Mouse (Mus musculus) layer of hippocampus, postnatal 25 days (tissue): ENCODE measurements around the gene Crebl2. TPM values are rescaled to one million over a fixed set of nuclear protein-coding genes. Genes with fewer than 3 reads are reported as not detected.
A peak's percentile ranks its signal among the peaks of the same experiment; 100 is the strongest.

Experiments used
- DNase-seq, 2 experiments: peaks; one replicate each; pipeline ENCODE4 v3.0.0; 2022; ENCODE audit warnings: mixed read lengths in 2 of 2, low spot score in 1 of 2; ENCODE audit errors: extremely low spot score in 1 of 2
- total RNA-seq, 2 experiments: library from RNA; stranded (reverse); gene quantifications; 2 replicates each; pipeline ENCODE4 v1.2.3; 2021

Gene Crebl2
- total RNA-seq, 2 experiments from 2014 or later, result 26.6 to 33.1 TPM

DNA sequence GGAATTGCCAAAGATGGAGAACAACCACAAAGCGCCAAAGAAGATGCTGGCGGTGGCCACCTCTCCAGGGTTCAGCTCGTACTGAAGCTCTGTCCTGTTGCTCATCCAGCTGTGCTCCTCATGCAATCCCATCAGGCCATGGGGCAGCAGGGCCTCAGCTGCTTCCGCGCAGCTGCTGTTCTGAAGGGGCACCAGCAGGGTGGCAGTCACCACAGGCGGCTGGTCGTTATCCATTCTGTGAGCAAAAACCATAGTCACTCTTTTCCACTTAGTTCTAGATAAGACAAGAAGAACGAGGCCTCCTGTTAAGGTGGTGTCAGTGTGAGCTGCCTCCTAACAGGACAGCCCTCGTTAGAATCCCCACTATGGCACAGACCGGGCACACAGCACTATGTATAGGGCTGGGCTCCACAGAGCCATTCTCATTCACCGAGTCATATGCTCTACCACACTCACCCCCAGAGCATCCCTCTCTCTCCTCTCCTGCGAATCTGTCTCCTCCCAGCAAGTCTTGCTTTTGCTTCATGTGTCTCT lies 40.3 kb downstream of the Crebl2 start:
- no peak for DNase-seq

DNA sequence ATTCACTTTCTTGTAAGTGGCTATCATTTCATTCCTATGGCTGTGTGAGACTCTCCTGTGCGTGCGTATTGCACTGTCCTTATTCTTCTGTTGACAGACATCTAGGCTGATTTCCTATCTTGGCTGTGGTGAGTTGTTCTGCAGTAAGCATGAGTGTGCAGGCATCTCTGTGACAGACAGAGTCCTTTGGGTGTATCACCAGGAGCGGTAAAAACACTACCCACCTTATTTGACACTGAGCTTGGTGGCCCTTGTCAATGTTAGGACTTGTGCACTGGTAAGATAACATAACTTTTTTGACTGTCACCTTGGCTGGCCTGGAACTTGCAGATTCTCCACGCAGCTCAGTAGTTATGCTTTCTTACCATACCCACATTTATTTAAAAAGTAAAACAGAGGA lies 40.9 kb downstream of the Crebl2 start:
- no peak for DNase-seq

DNA sequence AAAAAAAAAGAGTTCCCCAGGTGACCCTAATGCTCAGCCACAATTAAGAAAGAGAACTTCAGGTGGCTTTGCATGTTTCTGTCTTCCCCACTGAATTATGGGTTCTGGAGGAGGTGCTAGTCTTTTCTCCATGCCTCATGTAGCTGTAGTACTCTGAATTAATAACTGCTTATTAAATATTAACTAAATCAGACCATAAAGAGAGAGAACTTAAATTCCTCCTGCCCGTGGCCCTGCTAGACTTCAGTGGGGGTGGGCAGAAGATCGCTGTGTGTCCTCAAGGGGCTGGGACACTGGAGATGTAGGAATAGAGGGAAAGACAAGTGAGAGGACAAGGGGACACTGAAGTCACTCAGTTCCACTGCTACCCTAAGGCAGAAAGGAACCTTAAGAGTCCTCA lies 42.3 kb downstream of the Crebl2 start:
- no peak for DNase-seq

DNA sequence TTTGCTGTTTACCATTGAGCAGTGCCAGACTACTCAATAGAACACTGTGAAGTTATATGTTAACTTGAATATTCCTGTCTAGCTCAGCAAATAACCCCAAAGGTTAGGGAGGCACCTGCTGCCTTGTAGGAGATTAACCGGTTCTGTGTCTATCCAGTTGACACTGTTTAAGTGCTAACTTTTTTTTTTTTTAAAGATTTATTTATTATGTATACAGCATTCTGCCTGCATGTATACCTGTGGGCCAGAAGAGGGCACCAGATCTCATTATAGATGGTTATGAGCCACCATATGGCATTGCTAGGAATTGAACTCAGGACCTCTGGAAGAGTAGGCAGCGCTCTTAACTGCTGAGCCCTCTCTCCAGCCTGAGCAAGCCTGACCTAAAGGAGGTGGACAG lies 43.1 kb downstream of the Crebl2 start:
- no peak for DNase-seq

DNA sequence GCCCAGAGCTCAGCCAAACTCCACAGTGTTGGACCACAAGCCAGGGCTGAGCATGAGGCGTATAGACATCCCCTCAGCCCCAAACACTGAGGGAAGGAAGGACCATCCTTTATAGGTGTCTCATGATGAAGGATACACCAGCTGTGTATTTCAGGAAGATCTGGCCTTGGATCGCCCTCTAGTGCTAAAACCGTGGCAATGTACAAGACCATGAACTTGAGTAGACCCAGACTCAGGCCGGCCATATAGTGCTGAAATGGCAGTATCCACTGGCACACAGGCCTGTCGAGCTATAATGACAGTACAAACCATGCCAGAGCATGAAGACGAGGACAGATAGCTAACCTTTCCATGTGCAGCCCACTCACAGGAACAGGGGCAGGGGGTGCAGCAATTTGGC lies 46.8 kb downstream of the Crebl2 start:
- no peak for DNase-seq

DNA sequence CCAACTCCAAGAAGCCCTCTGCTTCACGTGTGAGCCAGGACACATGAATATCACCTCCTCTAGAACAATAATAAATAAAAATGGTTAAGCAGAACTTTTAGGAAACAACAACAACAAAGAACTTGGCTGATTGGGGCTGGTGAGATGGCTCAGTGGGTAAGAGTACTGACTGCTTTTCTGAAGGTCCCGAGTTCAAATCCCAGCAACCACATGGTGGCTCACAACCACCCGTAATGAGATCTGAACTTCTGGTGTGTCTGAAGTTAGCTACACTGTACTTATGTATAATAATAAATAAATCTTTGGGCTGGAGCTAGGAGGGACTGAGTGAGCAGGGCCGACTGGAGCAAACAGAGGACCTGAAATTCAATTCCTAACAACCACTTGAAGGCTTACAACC lies 47.3 kb downstream of the Crebl2 start:
- no peak for DNase-seq

DNA sequence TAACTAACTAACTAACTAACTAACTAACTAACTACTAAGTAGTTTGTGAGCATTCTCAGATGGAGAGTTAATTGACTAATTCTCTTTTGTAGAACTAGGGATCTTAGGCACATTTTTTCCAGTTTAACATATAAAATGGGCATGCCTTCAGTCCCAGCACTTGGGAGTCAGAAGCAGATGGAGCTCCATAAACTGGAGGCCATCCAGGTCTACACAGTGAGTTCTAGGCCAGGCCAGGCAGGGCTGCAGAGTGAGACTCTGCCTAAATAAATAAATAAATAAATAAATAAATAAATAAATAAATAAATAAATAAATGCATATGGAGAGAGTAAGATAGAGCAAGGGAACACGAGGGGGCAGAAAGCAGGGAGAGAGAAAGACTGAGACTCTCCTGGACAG lies 47.9 kb downstream of the Crebl2 start:
- DNase-seq, result no peak

DNA sequence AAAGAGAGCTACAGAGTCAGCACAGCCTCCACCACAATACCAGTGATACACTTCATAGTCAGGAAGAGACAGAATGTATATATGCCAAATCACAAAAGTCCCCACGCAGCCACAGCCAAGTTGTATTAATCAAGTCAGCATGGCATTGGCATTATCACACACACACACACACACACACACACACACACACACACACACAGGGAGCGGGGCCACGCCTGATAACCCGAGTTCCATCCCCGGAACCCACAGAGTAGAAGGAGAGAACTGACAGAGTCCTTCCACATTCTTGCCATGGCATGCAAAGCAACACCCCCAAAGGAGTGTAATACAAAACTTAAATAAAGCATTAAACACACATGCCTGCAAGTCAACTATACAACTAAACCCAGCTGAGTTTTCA lies 49.6 kb downstream of the Crebl2 start:
- DNase-seq, result no peak

DNA sequence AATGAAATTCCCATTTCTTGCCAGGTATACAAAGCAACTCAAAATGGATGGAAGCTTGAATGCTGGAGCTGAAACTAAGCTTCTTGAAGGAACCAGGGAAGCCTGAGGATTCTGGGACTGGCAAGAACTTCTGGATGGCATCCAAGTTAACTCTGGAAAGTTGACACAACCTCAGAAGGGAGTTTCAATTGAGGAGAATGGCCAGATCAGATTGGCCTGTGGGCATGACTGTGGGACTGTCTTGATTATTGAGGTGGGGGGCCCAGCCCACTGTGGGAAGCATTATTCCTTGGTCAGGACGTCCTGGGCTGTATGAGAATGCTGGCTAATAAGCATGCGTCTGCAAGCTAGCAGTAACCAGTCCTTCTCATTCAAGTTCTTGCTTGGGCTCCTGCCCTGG lies 50.1 kb downstream of the Crebl2 start:
- no peak for DNase-seq

DNA sequence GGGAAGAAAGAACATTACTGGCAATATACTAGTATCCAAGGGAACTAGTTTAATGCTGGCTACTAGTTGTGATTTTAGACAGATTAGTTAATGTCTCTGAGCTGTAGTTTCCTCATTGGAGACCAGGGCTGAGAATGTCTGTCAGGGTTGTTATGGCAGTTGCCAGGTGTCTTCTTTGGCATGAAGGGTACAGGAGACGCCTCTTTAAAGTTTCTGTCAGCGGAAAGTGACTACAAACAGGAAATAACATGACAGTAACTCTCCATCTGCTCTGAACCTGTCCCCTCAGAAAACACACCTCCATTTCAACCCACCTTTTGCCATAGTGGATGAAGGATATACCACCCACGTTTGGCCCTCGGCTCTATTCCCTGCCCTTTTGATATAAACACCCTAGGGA lies 53.7 kb downstream of the Crebl2 start:
- no peak for DNase-seq

DNA sequence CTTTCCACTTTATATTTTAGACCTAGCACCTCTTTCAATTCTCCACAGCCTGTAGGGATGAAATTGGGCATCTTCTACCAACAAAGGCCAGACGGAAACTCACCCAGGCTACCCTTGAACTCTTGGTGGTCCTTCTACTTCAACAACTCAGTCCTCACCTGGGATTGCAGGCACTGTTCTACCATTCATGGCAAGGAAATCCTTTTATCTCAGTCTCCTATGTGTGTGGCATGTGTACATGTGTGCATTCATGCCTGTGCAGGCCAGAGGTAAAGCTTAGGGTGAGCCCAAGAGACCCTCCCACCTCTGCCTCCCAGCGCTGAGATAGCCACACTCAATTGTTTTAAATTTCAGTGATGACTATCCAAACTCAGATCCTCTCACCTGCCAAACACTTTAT lies 55.6 kb downstream of the Crebl2 start:
- no peak for DNase-seq

DNA sequence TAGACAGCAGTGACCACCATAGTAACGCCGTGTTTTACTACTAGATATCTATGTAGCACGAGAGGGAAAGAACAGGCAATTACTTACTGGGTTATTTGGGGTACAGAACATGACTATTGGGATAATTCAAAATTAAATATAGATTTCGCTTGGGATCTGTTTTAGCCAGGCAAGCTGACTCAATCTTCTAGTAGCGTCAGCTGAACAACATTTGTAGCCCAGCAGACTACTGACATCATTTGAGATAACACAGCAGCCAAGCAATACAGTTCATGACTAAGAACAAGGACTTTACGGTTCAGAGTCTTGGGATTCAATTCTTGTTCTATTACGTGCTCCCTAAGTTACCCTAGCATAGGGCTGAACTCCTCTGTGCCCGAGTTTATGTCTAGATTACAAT lies 56.5 kb downstream of the Crebl2 start:
- no peak for DNase-seq

DNA sequence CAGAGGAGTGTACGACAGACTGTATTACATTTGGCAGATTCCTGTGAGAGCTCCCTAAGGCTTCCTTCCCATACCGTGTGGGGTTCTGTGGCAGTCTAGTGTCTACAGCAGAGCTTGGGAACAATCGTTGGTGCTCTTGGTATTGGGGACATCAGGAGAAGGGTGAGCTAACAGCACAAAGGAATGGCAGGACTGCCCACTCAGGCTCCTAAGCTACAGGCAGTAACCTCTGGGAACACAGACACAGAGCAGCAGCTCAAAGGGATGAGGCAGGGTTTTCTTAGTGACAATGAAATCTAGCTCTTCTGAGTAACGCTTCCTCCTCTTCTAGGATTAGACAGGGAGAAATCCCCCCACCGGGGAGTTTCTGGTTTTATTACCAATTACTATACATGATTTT lies 57.1 kb downstream of the Crebl2 start:
- peak in 1 of 2 experiments; percentile 35 for DNase-seq

DNA sequence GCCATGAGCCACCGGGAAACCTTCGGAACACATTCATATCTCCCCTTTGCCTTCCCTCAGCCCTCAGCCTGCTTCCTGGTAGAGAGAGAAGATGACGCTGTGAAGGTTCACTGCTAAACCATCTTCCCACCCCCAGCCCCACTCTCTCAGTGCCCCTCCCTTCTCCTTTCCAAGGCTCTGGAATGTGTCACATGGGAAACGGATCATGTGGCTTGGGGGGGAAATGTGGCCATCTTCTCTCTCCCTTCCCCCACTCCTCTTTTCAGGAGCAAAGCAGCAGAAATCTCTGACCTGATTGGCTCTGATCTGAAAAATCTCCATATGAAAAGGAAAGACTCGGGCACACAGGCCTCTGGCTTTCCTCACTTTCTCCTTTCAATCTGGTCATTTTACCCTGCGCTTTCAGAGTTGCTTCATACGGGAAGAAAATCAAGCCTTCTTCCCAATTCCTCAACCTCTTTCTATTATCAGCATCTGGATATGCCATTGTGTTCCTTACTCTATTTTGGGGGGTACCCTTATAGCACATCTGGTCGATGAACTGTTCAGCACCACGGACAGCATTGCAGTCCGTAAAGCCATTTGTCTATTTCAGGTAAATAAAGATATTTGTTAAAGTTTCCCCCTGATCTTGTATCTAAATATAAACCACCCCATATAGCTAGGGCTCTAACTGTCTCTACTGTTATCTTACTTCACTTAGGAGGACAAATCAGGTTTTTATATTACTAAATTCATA lies 57.9 kb downstream of the Crebl2 start:
- peak; percentile 66 for DNase-seq

DNA sequence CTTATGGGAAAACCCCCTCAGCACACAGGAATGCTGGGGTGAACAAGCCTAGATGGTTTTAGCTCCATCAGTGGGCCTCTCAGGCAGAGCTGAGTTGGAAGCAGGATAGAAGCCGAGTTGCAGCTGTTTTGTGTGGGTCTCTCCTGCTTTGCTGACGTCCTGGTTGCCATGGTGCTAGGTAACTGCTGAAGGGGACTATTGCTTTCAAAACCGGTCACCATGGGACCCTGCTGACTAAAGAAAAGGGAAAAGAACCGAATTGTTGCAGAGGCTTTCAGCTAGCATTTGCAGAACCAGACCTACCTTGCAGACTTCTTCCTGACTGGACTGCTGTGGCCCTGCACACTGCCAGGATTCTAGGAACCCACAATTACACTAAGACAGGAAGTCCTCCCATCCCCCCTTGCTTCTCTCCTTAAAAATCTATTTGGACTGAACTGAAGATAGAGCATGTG lies 58.6 kb downstream of the Crebl2 start:
- DNase-seq, result peak; percentile 40 to 50

DNA sequence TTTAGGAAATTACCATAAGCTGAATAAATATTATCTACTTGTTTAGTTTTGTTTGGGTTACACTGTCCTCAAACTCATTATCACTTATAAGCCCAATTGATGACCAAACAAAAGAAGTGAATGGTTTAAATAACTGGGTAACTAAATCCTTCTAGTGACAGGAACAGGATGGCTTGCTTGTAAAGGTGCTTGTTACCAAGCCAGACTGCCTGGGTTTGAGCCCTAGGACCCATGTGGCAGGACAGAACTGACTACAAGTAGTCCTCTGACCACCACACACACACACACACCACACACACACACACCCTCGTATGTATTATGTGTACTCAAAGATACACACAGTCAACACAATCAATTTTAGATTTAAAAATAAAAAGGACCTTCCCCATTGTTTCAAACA lies 59.8 kb downstream of the Crebl2 start:
- DNase-seq, result no peak

DNA sequence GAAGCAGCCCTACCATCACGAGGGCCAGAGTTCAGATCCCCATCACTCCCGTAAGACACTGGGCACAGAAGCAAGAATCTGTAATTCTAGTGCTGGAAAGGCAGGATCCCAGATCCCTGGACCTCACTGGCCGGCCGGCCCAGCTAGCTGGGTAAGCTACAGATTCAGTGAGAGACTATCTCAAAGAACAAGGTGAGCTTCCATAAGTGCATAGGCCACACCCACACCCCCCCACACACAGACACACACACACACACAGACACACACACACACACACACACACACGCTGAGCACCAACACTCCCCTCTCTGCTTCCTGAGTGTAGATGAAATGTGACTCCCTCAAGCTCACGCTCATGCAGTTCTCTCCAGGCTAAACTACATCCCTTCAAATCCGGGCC lies 60.5 kb downstream of the Crebl2 start:
- no peak for DNase-seq

DNA sequence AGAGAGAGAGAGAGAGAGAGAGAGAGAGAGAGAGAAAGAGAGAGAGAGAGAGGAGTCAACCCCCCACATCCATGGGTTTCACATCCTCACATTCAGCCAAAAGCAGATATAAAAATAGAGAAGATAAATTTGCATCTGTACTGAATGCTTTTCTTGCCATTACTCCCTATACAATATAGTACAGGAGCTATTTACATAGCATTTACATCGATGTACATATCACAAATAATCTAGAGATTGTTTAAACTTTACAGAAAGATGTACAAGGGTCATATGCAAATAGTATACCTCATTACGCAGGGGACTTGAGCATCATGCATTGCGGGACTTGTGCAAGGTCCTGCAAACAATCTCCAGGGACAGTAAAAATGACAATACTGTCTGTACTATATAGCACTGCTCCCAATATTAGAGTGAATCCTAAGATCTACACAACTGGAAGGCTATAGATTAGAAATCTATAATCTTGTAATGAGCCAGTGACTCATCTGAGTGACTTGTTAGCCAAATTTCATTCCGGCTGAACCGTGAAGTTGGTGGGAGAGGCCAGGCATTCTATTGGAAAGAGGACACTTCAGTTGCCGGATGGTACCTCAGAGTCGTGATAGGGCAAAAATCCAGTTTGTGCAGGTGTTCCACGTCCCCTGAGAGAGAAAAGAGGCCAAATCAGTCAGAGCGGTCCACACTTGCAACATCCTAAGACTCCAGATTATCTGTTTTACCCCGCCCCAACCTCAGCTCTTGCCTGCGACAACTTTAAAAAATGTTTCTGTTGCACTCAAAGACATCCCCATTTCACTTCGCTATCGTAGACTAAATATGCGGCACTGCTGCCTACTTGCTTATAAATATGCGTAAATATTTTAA lies 66.8 kb downstream of the Crebl2 start:
- no peak for DNase-seq

DNA sequence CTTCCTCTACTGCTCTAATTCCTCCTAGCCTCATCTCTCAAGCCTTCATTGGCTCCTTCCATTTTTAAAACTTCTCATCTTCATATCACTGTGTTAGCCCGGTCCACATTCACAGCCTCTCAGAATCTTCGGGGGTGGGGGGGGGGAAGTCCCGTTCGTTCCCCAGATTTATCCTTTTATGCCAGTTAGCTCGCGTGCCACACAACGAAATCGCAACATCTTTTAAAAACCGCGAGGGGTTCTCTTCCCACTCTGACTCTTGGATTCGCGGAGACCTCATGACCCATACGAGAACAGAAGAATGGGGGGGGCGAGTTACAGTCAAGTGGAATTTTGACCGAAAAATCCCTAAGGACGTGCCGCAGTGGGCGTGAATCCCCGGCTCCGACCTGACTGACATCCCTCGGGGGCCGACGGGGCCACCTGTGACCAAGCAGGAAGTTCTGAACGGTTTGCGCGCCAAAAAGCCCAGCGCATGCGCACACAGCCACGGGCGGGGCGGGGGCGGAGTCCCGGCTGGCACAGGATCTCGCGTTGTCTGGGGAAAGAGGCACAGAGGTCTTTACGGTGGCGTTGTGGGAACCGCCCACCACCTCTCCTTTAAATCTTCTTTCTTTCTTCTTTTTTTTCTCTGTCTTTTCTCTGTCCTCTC lies 67.6 kb downstream of the Crebl2 start:
- peak; percentile 94 to 98 for DNase-seq

DNA sequence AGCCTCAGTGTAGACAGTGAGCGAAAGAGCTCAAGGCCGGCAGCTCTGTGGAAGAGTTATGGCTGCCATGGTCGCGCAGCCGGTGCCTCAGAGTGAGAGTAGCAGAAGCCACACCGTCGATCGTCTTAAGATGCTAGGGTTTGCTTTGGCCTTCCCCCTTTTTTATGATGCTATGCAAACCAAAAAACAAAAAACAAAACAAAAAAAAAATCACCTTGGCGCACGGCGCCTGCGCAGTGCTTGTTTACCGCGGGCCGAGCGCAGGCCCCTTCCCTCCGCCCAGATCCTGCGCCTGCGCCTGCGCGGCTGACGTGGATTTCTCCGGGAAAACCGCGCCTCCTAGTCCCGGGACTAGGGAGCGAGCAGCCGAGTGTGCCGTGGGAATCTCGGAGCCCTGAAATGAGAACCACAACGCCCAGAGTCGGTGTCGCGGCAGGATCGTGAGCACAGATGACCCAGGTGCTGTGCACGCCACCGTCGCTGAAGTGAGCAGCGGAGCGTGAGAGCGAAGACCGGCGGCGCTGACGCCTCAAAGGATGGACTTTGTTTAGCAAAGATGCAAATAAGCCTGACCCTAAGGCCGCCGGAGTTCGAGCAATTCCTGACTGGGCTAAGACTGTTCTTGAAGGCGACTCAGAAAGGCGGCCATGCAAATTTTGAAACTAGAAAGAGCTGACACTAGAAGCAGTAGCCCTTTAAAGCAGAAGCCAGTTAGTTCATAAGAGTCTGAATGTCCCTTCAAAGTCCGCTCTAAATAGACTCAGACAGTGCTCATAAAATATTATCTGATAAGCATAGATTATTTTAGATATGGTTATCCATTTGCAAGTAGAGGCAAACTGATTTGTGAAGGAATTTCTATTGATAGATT lies 68.4 kb downstream of the Crebl2 start, which contains the start of gene Gpr19:
Gpr19 (minus strand) TSS at position 484 of the 871 bp plus-strand sequence.
- DNase-seq, result peak; percentile 79 to 86
